Comparison of ENCODE assay signal across 26 mouse cellular contexts in genomic region chr5:33007371-33007770, GRCm38 (mm10). TPM values are rescaled to one million over a fixed set of nuclear protein-coding genes. Genes with fewer than 3 reads are reported as not detected.
DNase-seq lines count a peak whose midpoint lies in the region; ATAC-seq and TF ChIP-seq lines count a peak whose summit lies in the region.
"Had no signal": no experiment of that assay in that cellular context is flagged by ENCODE, and none has a peak within 500 bp of the region (broad histone marks: within the 10 kb centered on the region; RNA-seq: fewer than 3 reads in every experiment).

No protein-coding gene starts in this region.

- ATAC-seq in midbrain, embryonic 15.5 days (replicated peaks): no peak
- no peak for ATAC-seq in hindbrain, embryonic 16.5 days
- ATAC-seq: inflammation-experienced regulatory T-cells, adult 6 months had no signal

- H3K4me2 ChIP-seq in midbrain, embryonic 15.5 days: no peak overlapping the region
- H3K4me2 ChIP-seq in hindbrain, embryonic 16.5 days (ENCODE audit: low read length): no peak overlapping the region
- H3K4me2 ChIP-seq: heart, embryonic 11.5 days; limb, embryonic 15.5 days; lung, embryonic 14.5 days; midbrain, embryonic 12.5 days; neural tube, embryonic 12.5 days had no signal

- no peaks in the 10 kb centered on the region for H3K36me3 ChIP-seq in midbrain, embryonic 15.5 days (replicated peaks)
- no peaks in the 10 kb centered on the region for H3K36me3 ChIP-seq in midbrain, embryonic 10.5 days
- H3K36me3 ChIP-seq in hindbrain, embryonic 16.5 days (ENCODE audit: control insufficient read depth, insufficient read depth, low read length): no peaks in the 10 kb centered on the region
- H3K36me3 ChIP-seq: limb, embryonic 10.5 days; limb, embryonic 15.5 days; midbrain, embryonic 12.5 days; neural tube, embryonic 12.5 days had no signal

- no peaks in the 10 kb centered on the region for H3K27me3 ChIP-seq in midbrain, embryonic 15.5 days (replicated peaks)
- H3K27me3 ChIP-seq in midbrain, embryonic 10.5 days (ENCODE audit: low read depth, poor library complexity, severe bottlenecking): peaks cover 5% of the 10 kb centered on the region; the same call in 1 of the 2 replicates
- H3K27me3 ChIP-seq in hindbrain, embryonic 16.5 days (replicated peaks; ENCODE audit: control insufficient read depth, insufficient read depth, low read length): no peaks in the 10 kb centered on the region
- H3K27me3 ChIP-seq: limb, embryonic 15.5 days; neural tube, embryonic 12.5 days had no signal

- peaks cover 49% of the 10 kb centered on the region for H3K4me1 ChIP-seq in midbrain, embryonic 15.5 days
- H3K4me1 ChIP-seq in midbrain, embryonic 10.5 days: peaks cover 45% of the 10 kb centered on the region
- peaks cover 33% of the 10 kb centered on the region for H3K4me1 ChIP-seq in hindbrain, embryonic 16.5 days (ENCODE audit: control insufficient read depth, insufficient read depth, low read depth, low read length)

- no peak overlapping the region for H3K9ac ChIP-seq in midbrain, embryonic 15.5 days
- no peak overlapping the region for H3K9ac ChIP-seq in hindbrain, embryonic 16.5 days (ENCODE audit: low read depth, low read length)
- H3K9ac ChIP-seq: limb, embryonic 15.5 days; lung, embryonic 14.5 days; midbrain, embryonic 12.5 days; neural tube, embryonic 12.5 days had no signal

- no peak for TF ChIP-seq CTCF in layer of hippocampus, adult 2 months (conservative IDR thresholded peaks at IDR 0.05)

- WGBS in midbrain, embryonic 15.5 days: 58% methylated on average over 4 of the region's 4 CpGs
- 80% methylated on average over 4 of the region's 4 CpGs for WGBS in midbrain, embryonic 10.5 days
- 62% methylated on average over 4 of the region's 4 CpGs for WGBS in hindbrain, embryonic 16.5 days

- H3K4me3 ChIP-seq in layer of hippocampus, adult 2 months: no peak overlapping the region
- no peak overlapping the region for H3K4me3 ChIP-seq in midbrain, embryonic 15.5 days
- H3K4me3 ChIP-seq in midbrain, embryonic 10.5 days: no peak overlapping the region
- H3K4me3 ChIP-seq in hindbrain, embryonic 16.5 days (ENCODE audit: low read length): no peak overlapping the region
- H3K4me3 ChIP-seq: erythroblast, embryonic 14.5 days; gastrocnemius, adult 2 months; limb, embryonic 10.5 days; limb, embryonic 15.5 days; midbrain, embryonic 12.5 days; neural tube, embryonic 12.5 days had no signal

- no peaks in the 10 kb centered on the region for H3K9me3 ChIP-seq in midbrain, embryonic 15.5 days
- H3K9me3 ChIP-seq in midbrain, embryonic 10.5 days (replicated peaks): no peaks in the 10 kb centered on the region
- H3K9me3 ChIP-seq in hindbrain, embryonic 16.5 days (ENCODE audit: control insufficient read depth, low read length): no peaks in the 10 kb centered on the region
- H3K9me3 ChIP-seq: limb, embryonic 10.5 days; limb, embryonic 15.5 days; midbrain, embryonic 12.5 days; neural tube, embryonic 12.5 days had no signal

- peak overlapping the region; percentile 95 for H3K27ac ChIP-seq in layer of hippocampus, adult 2 months
- peak overlapping the region; percentile 75 for H3K27ac ChIP-seq in midbrain, embryonic 15.5 days
- no peak overlapping the region for H3K27ac ChIP-seq in midbrain, embryonic 10.5 days (replicated peaks)
- H3K27ac ChIP-seq in hindbrain, embryonic 16.5 days (ENCODE audit: low read depth, low read length): peak overlapping the region; percentile 36; the same call in 1 of the 2 replicates
- H3K27ac ChIP-seq: gastrocnemius, adult 2 months; limb, embryonic 10.5 days; limb, embryonic 15.5 days; midbrain, embryonic 12.5 days; neural tube, embryonic 12.5 days had no signal

- no peak for DNase-seq in layer of hippocampus, adult 2 months (ENCODE audit: low spot score in 2 of 2)
- DNase-seq in layer of hippocampus, postnatal 36 days: no peak
- no peak for DNase-seq in midbrain, embryonic 10.5 days (ENCODE audit: low spot score)
- DNase-seq in 416B (ENCODE audit: low read depth): peak; percentile 63
- DNase-seq in retina, embryonic 14.5 days (ENCODE audit: low spot score): no peak
- DNase-seq: adrenal gland, postnatal 25 days; B cell, adult 2 months; cerebellum, adult 18-20 months; gastrocnemius, adult 2 months; gastrocnemius, postnatal 36 days; heart, adult 18-20 months; heart, postnatal 36 days; kidney, adult 11 months; kidney, postnatal 25 days; lung, postnatal 14 days; thymus, postnatal 14 days had no signal

RNA-seq across cellular contexts. Expression of gene Ywhah, which starts 11.2 kb away (rescaled TPM):
- total RNA-seq in layer of hippocampus, adult 2 months (2021): 1,000 to 10,000 TPM; 1,193 to 1,302 TPM
- 1,000 to 10,000 TPM; 1,183 to 1,342 TPM for total RNA-seq in layer of hippocampus, postnatal 36 days (2021)
- polyA plus RNA-seq in midbrain, embryonic 15.5 days (2015; fragmentation: Nextera tagmentation; extraction: Ambion mirVana): 758 and 760 TPM in 2 replicates
- 457 and 467 TPM in 2 replicates for polyA plus RNA-seq in midbrain, embryonic 10.5 days (2016; fragmentation: Nextera tagmentation; extraction: Ambion mirVana)
- 943 and 1,074 TPM in 2 replicates for polyA plus RNA-seq in hindbrain, embryonic 16.5 days (2015; fragmentation: Nextera tagmentation; extraction: Ambion mirVana)
